Mouse (Mus musculus) CH12.LX (cell line): ENCODE measurements at regions not wholly inside any gene's neighbourhood (a gene's known extent, or its start where the extent isn't known, plus 50 kb on each side); places are given as distances from the start of the nearest gene placed in this dataset.

Source experiments
- BHLHE40 ChIP-seq: IDR thresholded peaks from 2 replicates; pipeline ENCODE4 v1.6.1; 2011; ENCODE audit warnings: mild to moderate bottlenecking, low read depth, low read length, improper control_type of control experiment
- CHD1 ChIP-seq: IDR thresholded peaks from 2 replicates; pipeline ENCODE4 v1.6.1; 2012; ENCODE audit warnings: low read depth, low read length, improper control_type of control experiment, inconsistent platforms
- CHD2 ChIP-seq: IDR thresholded peaks from 2 replicates; pipeline ENCODE4 v1.6.1; 2011; ENCODE audit warnings: low read length, improper control_type of control experiment
- CTCF ChIP-seq, 2 experiments: IDR thresholded peaks in 1 of 2; conservative IDR thresholded peaks in 1 of 2; 2 replicates each; pipeline ENCODE4 v1.5.1; 2011 to 2012; ENCODE audit warnings: low read depth in 2 of 2, low read length in 2 of 2, improper control_type of control experiment in 1 of 2, inconsistent platforms in 1 of 2, mild to moderate bottlenecking in 1 of 2, moderate library complexity in 1 of 2
- JUN ChIP-seq: IDR thresholded peaks from 2 replicates; pipeline ENCODE4 v1.6.1; 2011; ENCODE audit warnings: low read depth, mild to moderate bottlenecking, low read length, improper control_type of control experiment, moderate library complexity; ENCODE audit not compliant: insufficient read depth
- MYC ChIP-seq: IDR thresholded peaks from 2 replicates; pipeline ENCODE4 v1.6.1; 2011; ENCODE audit warnings: low read depth, mild to moderate bottlenecking, improper control_type of control experiment, low read length
- POLR2A ChIP-seq: IDR thresholded peaks from 2 replicates; pipeline ENCODE4 v1.6.1; 2011; ENCODE audit warnings: low read depth, mild to moderate bottlenecking, improper control_type of control experiment, low read length
- POLR2AphosphoS2 ChIP-seq: IDR thresholded peaks from 2 replicates; pipeline ENCODE4 v1.6.1; 2011; ENCODE audit warnings: low read depth, low read length, improper control_type of control experiment
- RCOR1 ChIP-seq: conservative IDR thresholded peaks from 2 replicates; pipeline ENCODE4 v1.6.1; 2012; ENCODE audit warnings: low read depth, mild to moderate bottlenecking, inconsistent platforms, low read length, improper control_type of control experiment
- SMC3 ChIP-seq: IDR thresholded peaks from 2 replicates; pipeline ENCODE4 v1.6.1; 2011; ENCODE audit warnings: low read depth, low read length, improper control_type of control experiment
- UBTF ChIP-seq: IDR thresholded peaks from 2 replicates; pipeline ENCODE4 v1.6.1; 2012; ENCODE audit warnings: low read depth, mild to moderate bottlenecking, inconsistent platforms, low read length, improper control_type of control experiment, moderate library complexity
- ZMIZ1 ChIP-seq: IDR thresholded peaks from 2 replicates; pipeline ENCODE4 v1.6.1; 2012; ENCODE audit warnings: low read depth, mild to moderate bottlenecking, inconsistent platforms, low read length, improper control_type of control experiment

DNA sequence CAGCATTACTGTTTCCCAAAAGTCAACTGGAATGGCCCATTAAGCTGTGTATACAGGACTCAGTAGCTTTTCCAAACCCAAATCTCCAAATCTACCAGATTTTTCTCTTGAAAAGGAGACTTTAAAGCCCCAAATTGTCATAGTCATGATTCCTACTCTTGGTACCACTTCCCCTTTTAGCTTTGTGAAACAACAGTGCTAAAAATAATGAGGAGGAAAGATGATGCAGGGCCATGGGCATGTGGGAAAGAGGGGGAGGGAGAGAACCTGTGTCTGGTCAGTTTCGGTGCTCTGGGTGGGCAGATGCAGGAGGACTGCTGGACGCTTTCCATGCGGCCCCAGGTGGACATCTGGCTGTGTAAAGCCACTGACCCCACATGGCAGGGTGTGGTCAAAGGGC, 170.0 kb upstream of the 4921511C20Rik start:
- TF ChIP-seq POLR2AphosphoS2 (no peak), CTCF (conservative IDR thresholded peaks at IDR 0.05 in 1 of 2, IDR thresholded peaks at IDR 0.05 in 1 of 2; ENCODE audit: low read depth in 2 of 2, low read length in 2 of 2) (no peak), UBTF (no peak), BHLHE40 (no peak), RCOR1 (no peak), POLR2A (no peak), MYC (no peak), ZMIZ1 (no peak), SMC3 (no peak), JUN (no peak), CHD1 (no peak), CHD2 (no peak)
